Mouse (Mus musculus): Measurements from ENCODE around the gene Arhgap44. TPM values are rescaled to one million over a fixed set of nuclear protein-coding genes. Genes with fewer than 3 reads are reported as not detected.
A peak's percentile ranks its signal among the peaks of the same experiment; 100 is the strongest.

Arhgap44 gene
- total RNA-seq, 2 experiments from 2014 or later: 136 to 139 TPM

- no peak for DNase-seq (ENCODE audit: extremely low spot score in 1 of 2, low spot score in 2 of 2)
- intact Hi-C loops (cut with DNase I): no loop called here
Measured at GRCm38 (mm10) chr11:65039517-65040095, 123.2 kb downstream of the Arhgap44 start.

- intact Hi-C loops (cut with DNase I): no loop called here
- no peak for DNase-seq (ENCODE audit: extremely low spot score in 1 of 2, low spot score in 2 of 2)
Measured at GRCm38 (mm10) chr11:65038996-65039395, 123.8 kb downstream of the Arhgap44 start.

- intact Hi-C loops (cut with DNase I): no loop called here
- DNase-seq (ENCODE audit: extremely low spot score in 1 of 2, low spot score in 2 of 2): no peak
Measured at GRCm38 (mm10) chr11:65032221-65032620, 130.5 kb downstream of the Arhgap44 start.

GRCm38 (mm10) chr11:65030201-65030600 lies 132.6 kb downstream of the Arhgap44 start:
- DNase-seq (ENCODE audit: extremely low spot score in 1 of 2, low spot score in 2 of 2): no peak
- intact Hi-C loops (cut with DNase I): no loop called here

GRCm38 (mm10) chr11:65028049-65028448 lies 134.7 kb downstream of the Arhgap44 start:
- no peak for DNase-seq (ENCODE audit: extremely low spot score in 1 of 2, low spot score in 2 of 2)
- intact Hi-C loops (cut with DNase I): no loop called here

GRCm38 (mm10) chr11:65022771-65023170 lies 140.0 kb downstream of the Arhgap44 start:
- DNase-seq (ENCODE audit: extremely low spot score in 1 of 2, low spot score in 2 of 2): no peak
- intact Hi-C loops (cut with DNase I): no loop called here

GRCm38 (mm10) chr11:65020744-65021143 lies 142.0 kb downstream of the Arhgap44 start:
- intact Hi-C loops (cut with DNase I): no loop called here
- no peak for DNase-seq (ENCODE audit: extremely low spot score in 1 of 2, low spot score in 2 of 2)

GRCm38 (mm10) chr11:65016754-65017153 lies 146.0 kb downstream of the Arhgap44 start:
- DNase-seq (ENCODE audit: extremely low spot score in 1 of 2, low spot score in 2 of 2): no peak
- intact Hi-C loops (cut with DNase I): loop anchor here (10.0 kb wide), 1 partner anchor 658 kb away; no protein-coding TSS in a partner anchor

GRCm38 (mm10) chr11:65013906-65014305 lies 148.9 kb downstream of the Arhgap44 start:
- intact Hi-C loops (cut with DNase I): loop anchor here (10.0 kb wide), 1 partner anchor 661 kb away; no protein-coding TSS in a partner anchor
- no peak for DNase-seq (ENCODE audit: extremely low spot score in 1 of 2, low spot score in 2 of 2)

- intact Hi-C loops (cut with DNase I): no loop called here
Measured at GRCm38 (mm10) chr11:65006047-65006446, 156.7 kb downstream of the Arhgap44 start.

GRCm38 (mm10) chr11:65004836-65005235 lies 157.9 kb downstream of the Arhgap44 start:
- intact Hi-C loops (cut with DNase I): no loop called here
- no peak for DNase-seq (ENCODE audit: extremely low spot score in 1 of 2, low spot score in 2 of 2)

More at GRCm38 (mm10) chr11:65006047-65006446, 156.7 kb downstream of the Arhgap44 start:
- no peak for DNase-seq (ENCODE audit: extremely low spot score in 1 of 2, low spot score in 2 of 2)

GRCm38 (mm10) chr11:65003611-65004010 lies 159.2 kb downstream of the Arhgap44 start:
- no peak for DNase-seq (ENCODE audit: extremely low spot score in 1 of 2, low spot score in 2 of 2)
- intact Hi-C loops (cut with DNase I): no loop called here

GRCm38 (mm10) chr11:65001729-65002128 lies 161.0 kb downstream of the Arhgap44 start:
- intact Hi-C loops (cut with DNase I): no loop called here
- DNase-seq (ENCODE audit: extremely low spot score in 1 of 2, low spot score in 2 of 2): no peak

GRCm38 (mm10) chr11:64999685-65000084 lies 163.1 kb downstream of the Arhgap44 start:
- intact Hi-C loops (cut with DNase I): no loop called here
- peak in 1 of 2 experiments; percentile 45 for DNase-seq (ENCODE audit: extremely low spot score in 1 of 2, low spot score in 2 of 2)

GRCm38 (mm10) chr11:64998439-64998838 lies 164.3 kb downstream of the Arhgap44 start:
- intact Hi-C loops (cut with DNase I): no loop called here
- peak in 1 of 2 experiments; percentile 40 for DNase-seq (ENCODE audit: extremely low spot score in 1 of 2, low spot score in 2 of 2)

- intact Hi-C loops (cut with DNase I): no loop called here
- DNase-seq (ENCODE audit: extremely low spot score in 1 of 2, low spot score in 2 of 2): no peak
Measured at GRCm38 (mm10) chr11:64988556-64988955, 174.2 kb downstream of the Arhgap44 start.

GRCm38 (mm10) chr11:64979489-64979845 lies 183.3 kb downstream of the Arhgap44 start:
- intact Hi-C loops (cut with DNase I): no loop called here
- no peak for DNase-seq (ENCODE audit: extremely low spot score in 1 of 2, low spot score in 2 of 2)

GRCm38 (mm10) chr11:64978720-64979488 lies 183.9 kb downstream of the Arhgap44 start, which contains the start of gene Elac2:
Gene Elac2 (plus strand): TSS chr11:64979038.
- intact Hi-C loops (cut with DNase I): no loop called here
- DNase-seq (ENCODE audit: extremely low spot score in 1 of 2, low spot score in 2 of 2): peak; percentile 97 to 98

- intact Hi-C loops (cut with DNase I): no loop called here
- DNase-seq (ENCODE audit: extremely low spot score in 1 of 2, low spot score in 2 of 2): no peak
Measured at GRCm38 (mm10) chr11:64972418-64972817, 190.3 kb downstream of the Arhgap44 start.

- no peak for DNase-seq (ENCODE audit: extremely low spot score in 1 of 2, low spot score in 2 of 2)
- intact Hi-C loops (cut with DNase I): no loop called here
Measured at GRCm38 (mm10) chr11:64971471-64971988, 191.2 kb downstream of the Arhgap44 start.
